Mouse (Mus musculus): ENCODE measurements around the gene Gbgt1.
"Not testable (repeated sequence)": the region's sequence is repeated elsewhere in the genome, so short reads cannot be mapped to it uniquely, and the experiment has no call there.

Gbgt1 gene

DNA sequence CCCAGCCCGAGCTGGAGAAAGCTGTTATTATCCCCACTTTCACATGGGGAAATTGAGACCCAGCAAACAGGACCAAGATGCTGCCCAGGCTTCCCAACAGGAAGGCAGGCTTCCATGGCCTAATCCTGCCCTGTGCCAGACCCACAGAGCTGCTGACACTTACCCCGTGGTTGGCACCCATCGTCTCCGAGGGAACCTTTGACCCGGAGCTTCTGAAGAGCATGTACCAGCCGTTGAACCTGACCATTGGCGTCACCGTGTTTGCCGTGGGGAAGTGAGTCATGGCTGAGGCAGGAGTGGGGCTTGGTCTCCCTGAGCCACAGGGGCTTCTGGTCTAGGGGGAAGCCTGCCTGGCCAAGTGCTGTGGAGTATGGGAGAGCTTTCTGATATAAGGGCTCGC is 6.3 kb downstream of the Gbgt1 start:
- DNase-seq (ENCODE audit: low read depth) = no peak

DNA sequence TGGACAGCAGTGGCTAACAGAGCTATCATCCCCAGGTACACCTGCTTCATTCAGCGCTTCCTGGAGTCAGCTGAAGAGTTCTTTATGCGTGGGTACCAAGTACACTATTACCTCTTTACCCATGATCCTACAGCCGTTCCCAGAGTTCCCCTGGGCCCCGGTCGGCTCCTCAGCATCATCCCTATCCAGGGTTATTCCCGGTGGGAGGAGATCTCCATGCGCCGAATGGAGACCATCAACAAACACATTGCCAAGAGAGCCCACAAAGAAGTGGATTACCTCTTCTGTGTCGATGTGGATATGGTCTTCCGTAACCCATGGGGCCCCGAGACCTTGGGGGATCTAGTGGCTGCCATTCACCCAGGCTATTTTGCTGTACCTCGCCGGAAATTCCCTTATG is 8.0 kb downstream of the Gbgt1 start:
- DNase-seq (ENCODE audit: low read depth) = no peak

DNA sequence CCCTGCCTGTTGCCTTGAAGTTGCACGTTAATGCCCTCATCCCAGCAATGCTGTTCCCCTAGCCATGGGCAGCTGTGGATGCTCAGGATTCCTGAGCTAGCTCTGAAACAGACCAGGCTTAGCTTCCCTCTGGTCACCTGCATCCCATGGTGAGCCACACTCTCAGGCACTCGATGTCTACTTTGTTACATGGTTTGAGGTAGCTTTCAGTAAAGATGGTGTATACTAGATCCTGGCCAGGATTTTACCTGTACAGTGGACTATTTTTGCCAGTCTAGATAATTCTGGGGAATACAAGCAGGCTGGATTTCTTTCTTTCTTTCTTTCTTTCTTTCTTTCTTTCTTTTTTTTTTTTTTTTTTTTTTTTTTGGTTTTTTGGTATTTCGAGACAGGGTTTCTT is 9.1 kb downstream of the Gbgt1 start, which contains the start of gene Gm10134:
Gene Gm10134 (plus strand): TSS at position 301 of the 400 bp plus-strand sequence.
- DNase-seq (ENCODE audit: low read depth) = no peak

DNA sequence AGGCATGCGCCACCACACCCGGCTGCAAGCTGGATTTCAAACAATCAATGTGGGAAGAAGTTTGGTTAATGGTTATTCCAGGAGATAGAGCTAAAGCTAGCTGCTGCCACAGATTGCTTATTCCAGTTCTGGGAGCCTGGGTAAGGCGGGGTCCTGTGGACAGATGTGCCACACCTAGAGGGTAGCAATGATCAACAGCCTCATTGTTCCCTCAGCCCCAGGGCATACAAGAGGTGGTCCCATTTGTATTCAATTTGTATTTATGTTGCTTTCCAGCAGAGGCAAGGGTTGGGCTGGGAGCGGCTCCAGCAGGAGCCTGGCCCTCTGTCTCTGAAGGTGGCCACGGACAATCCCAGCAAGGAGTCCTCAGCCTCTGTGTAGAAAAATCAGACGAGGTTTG is 9.6 kb downstream of the Gbgt1 start:
- no peak for DNase-seq (ENCODE audit: low read depth)

DNA sequence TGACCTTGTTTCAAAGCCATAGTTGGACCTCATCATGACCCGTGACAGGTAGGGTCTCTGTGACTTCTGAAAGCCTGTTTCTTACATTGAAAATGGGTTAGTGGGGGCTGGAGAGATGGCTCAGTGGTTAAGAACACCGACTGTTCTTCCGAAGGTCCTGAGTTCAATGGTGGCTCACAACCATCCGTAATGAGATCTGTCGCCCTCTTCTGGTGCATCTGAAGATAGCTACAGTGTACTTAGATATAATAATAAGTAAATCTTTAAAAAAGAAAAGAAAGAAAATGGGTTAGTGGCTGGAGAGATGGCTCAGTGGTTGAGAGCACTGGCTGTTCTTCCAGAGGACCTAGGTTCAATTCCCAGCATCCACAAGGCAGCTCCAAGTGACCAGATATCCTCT is 14.9 kb downstream of the Gbgt1 start:
- not testable (repeated sequence) for DNase-seq (ENCODE audit: low read depth)

DNA sequence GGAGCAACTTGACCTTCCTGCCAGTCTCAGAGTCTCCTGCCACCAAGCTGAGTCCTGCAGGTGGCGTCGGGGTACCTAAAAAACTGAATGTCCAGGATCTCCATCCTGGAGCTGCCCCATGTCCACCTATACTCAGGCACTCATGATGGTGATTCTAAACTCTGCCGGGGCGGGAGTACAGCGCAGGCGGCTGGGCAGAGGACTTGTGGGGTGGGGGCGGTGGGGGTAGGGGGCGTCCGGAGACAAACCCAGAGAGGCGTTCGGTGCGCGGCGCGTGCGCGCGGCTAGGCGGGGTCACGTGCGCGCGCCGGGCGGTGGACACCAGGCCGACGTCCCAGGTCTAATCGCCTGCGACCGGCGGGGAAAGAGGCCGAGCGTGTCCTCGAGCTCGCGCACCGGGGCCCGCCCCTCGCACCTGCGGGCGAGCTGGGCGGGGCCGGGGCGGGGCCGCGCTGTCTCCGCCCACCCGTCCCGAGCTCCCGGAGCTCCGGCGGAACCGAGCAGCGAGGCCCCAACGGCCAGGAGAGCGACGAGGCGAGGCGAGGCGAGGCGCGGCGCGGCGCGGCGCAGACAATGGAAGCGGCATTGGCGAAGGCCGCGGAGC is 16.2 kb downstream of the Gbgt1 start, which contains the start of gene Ralgds:
Gene Ralgds (plus strand): TSS at position 328 of the 604 bp plus-strand sequence.
- no peak for DNase-seq (ENCODE audit: low read depth)

DNA sequence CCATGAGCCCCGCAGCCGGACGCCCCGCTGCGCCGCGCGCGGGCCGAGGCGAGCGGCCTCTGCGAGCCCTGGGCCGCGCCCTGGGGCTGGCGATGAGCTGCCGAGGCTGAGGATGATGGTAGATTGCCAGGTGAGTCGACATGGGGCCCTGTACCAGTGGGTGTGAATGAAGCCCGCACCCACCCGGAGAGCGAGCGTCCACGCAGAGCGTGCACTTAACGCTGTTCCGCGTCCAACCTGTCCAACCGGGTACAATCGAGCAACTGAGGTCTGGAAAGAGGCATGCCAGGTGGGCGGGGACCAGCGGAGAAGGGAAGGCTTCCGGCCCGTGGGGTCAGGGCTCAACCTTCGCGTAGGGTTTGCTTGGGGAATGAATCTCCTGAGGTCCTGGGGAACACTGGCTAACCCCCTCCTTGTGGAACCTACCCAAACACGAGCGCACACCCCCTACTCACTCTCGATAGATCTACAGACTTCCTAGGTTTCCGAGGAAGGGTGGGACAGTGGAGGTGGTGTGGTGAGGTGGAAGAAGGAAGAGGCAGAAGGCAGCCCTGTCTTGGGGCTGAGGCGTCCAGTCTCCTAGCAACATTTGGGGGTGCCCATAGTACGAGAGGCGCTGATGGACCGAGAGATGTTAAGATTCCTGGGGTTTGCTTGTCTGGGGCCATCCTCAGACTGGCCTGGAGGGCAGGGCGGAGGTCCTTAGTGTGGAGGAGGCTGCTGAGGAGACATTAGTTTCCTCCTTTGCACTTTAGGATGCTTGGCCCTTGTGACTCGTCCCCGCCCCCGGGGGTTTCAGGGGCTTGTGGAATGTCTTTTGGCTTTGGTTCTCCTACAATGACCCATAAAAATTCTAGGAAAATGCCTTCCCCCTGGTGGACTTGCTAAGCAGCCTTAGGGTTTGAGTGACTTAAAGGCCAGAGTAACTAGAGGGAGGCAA is 17.0 kb downstream of the Gbgt1 start:
- DNase-seq (ENCODE audit: low read depth) = no peak

DNA sequence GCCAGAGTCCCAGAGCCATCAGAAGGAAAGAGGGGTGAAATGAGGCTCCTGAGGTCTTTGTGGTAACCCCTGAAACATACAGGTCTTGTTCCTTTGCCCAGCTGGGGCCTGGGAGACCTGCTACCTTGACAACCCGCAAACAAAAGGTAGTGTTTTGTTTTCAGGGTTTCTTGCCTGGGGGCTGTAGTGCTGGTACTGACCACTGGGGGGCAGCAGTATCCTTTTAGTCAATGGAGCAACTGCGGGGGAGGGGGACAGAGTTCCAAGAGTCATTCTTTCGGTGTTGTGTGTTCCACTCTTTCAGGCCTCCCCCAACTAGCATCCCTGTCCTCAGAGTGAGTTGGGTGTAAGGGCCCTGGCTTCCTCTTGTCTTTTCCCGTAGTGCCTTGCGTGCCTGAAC is 17.8 kb downstream of the Gbgt1 start:
- DNase-seq (ENCODE audit: low read depth) = peak; percentile 90

DNA sequence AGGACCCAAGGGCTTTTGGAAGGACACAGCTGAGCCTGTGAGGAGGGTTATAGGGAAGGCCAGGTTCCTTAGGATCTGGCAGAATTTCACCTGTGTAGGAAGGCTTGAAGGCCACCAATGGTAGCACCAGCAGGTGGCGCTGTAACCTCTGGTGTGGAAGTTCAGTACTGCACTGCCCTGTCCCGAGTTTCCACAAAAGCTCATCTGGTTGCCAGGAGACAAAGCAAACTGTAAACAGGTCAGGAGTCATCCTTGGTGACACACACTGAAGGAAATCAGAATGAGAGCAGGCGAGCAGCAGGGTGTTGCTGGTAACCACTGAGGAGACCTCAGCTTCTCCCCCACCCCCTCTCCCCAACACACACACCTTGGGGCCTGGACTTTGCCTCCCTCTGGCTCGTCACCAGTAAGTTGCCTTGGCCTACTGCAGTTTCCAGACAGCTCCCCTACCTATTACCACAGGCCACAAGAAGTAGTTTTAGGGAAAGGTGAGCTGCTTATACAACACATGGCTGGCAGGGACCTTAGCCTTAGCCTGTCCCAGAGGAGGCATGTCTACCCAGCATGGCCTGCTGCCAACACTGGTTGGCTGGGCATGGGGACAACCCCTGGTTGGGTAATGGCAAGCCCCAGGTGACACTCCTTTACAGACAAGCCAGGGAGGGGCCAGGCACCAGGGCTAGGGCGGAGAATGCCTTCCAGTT is 20.7 kb downstream of the Gbgt1 start:
- peak; percentile 92 for DNase-seq (ENCODE audit: low read depth)

DNA sequence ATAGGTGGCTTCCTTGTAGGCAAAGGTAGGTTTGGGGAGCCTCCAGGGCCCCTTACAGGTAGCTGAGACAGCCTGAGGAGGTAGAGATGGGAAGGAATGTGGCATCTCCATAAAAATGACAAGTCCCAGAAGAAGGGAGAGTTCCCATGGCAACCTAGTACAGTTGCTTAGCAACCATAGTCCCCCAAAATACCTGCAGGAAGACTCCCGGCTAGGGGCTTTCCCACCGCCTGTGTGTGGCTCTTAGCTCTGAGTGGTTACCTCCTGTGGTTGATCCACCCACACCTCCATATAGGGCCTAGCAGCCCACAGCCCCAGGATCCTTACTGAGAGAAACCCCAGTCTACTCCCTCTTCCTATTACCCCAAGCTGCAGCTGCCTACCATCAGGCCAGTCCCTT is 21.5 kb downstream of the Gbgt1 start:
- no peak for DNase-seq (ENCODE audit: low read depth)

DNA sequence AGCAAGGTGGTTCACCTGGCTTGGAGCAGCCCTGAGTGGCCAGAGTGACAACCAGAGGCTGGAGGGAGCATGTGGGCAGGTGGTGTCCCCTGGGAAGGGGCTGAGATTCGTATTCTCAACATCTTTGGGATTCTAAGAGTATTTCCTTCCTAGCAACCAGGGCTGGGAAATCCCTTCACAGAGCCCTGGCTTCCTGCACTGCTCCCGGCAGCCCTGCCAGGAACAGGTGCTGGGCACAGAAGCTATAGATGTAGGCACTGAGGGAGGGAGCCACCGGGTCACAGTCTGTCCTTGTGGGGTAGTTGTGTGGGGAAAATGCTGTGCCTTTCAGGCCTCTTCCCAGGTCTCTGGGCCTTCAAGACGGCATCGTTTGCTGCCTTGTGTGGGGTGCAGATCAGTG is 23.9 kb downstream of the Gbgt1 start:
- DNase-seq (ENCODE audit: low read depth) = no peak

DNA sequence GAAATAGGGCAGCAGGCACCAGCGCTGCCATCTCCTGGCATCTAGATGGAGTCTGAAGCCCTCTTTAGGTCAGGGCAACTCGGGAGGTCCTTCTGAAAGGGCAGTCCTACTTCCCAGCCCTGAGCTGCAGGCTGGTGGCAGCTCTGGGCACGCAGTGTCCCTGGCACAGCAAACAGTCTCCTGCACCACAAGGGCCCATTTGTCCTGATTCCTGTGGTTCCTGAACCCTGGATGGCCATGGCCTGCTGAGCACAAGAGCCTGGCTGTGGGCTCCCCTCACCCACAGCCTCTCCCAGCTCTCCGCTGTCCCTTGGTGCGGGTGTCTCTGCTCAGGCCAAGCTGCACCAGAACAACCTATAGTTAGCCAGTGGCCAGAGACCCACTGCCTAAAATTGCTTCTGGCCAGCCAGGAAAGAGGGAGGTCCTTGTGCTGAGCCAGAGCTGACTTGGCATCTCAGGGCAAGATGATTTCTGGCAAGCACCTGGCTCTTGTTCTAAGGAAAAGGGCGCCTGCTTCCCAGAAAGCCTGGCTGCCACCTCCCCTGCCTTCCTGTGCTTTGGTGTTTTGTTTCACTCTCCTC is 25.0 kb downstream of the Gbgt1 start:
- no peak for DNase-seq (ENCODE audit: low read depth)

DNA sequence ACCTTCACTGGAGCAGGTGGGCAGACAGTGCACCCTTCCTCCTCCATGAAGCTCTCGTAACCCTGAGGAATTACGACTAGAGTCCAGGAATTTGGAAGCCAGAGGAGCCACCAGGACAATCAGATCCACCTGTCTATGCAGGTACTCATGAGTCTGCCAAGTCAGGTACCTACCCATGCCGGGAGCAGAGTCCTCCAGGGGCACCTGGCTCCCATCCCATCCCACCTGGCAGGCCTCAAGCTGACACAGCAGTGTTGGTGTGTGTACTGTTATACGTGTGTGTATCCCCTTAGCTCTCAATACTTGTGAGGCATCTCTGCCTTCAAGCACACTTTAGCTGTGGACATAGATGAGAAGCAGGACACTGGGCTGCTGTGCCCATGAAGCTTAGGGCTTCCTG is 25.5 kb downstream of the Gbgt1 start:
- no peak for DNase-seq (ENCODE audit: low read depth)

DNA sequence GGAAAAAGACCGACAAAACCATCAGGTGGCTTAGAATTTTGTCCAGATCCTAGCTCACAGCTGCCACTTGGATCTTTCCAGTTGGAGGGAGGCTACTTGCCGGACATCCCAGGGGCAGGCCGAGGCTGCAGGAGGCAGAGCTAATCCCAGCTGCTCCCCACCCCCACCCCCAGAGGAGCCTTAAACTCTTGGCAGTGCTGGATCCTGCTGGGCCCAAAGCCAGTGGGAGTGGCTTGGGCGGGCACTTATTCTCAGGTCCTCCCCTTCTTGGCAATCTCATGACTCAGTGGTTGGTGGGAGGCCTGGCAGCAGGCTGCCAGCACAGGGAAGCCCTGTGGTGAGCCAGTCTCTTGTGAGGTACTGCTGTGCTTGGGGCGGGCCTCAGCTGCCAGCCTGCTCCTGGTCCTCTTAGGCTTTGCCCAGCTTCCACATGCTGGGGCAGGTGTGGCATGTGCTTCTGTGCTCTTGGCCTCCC is 27.0 kb downstream of the Gbgt1 start:
- no peak for DNase-seq (ENCODE audit: low read depth)

DNA sequence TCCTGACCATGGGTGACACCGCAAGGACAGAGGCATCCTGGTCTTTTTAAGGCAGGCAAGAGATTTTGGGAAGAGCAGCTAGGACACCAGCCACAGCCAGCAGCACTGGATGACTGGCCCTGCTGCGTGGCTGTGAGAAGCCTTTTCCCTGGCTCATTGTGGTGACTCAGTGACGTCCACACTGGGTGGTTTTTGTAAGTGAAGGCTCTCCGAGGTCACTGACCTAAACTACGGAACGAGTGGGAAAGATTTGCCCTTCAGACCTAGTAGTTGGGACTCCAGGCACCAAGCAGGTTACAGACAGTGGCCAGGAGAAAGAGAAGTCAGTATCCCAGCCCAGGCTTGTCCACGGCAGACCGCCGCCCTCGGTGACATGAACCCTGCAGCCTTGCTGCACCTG is 27.7 kb downstream of the Gbgt1 start:
- DNase-seq (ENCODE audit: low read depth) = no peak

DNA sequence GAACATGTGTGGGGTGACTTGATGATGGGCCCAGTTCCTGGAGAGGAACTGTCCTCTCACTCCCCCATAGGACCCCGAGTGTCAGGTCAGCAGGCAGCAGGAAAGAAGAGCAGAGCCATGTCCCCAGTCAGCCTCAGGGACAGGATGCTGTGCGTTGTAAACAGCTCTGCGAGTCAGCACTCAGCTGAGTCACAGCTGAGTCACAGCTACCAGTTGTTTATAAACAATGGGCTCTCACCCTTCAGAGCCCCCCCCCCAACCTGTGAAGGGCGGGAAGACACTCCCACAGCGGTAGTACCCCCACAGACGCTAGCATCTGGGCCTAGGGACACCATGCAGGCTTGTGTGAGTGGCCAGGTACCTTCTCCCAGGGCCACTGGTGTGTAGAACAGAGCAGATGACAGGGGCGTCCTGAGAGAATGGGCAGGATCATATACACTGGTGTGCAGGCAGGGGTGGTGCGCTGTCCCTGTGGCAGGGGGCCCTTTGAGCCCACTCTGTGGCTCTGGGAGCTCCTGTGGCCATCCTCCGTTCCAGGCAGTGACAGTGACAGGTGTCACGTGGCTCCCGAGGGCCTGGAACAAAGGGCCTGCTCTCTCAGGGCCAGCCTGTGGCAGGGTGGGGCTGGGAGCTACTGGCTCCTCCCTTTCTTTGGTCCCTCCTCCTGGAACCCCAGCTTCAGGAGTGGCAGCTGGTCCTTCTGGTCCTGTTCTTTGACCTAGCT is 28.7 kb downstream of the Gbgt1 start:
- DNase-seq (ENCODE audit: low read depth) = no peak

DNA sequence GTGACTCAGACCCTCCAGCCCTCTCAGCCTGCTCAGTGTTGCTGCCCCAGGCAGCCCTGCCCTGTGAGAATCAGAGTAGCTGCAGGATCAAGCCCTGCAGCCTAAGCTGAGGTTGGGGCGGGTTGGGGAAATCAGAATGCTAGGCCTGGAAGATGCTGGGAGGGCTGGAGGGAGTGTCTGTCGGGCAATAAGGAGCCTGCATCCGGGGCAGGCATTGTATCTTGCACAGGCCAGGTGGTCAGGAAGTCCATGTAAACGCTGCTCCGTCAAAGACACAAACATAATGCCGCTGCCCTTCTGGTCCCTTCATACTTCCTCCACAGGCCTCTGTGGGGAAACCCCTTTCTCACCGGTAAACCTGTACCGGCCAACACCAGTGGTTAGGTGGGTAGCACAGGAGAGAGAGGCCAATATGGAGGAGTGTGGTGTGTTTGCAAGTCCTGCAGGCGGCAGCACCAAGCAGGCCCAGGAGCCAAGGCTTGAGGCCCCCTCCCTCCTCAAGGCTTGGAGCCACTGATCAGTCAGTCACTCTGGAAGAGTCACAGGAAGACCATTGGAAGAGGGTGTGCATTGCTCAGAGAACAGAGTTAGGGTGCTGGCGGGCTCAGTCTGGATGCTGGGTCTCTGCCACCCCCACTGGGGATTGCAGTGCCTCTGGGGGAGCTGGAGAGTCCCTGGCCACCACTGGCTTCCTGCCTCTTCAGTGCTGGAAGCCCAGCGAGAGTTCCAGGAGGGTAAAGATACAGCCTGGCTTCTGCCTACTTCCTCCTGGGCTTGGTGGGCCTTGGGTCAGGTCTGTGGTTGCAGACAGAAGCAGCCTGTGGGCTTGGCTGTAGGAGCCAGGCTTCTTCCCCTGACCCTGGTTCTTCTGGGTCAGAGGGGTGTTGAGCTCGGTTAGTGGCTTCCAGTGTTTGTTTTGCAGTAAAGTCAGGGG is 29.5 kb downstream of the Gbgt1 start:
- DNase-seq (ENCODE audit: low read depth) = no peak

DNA sequence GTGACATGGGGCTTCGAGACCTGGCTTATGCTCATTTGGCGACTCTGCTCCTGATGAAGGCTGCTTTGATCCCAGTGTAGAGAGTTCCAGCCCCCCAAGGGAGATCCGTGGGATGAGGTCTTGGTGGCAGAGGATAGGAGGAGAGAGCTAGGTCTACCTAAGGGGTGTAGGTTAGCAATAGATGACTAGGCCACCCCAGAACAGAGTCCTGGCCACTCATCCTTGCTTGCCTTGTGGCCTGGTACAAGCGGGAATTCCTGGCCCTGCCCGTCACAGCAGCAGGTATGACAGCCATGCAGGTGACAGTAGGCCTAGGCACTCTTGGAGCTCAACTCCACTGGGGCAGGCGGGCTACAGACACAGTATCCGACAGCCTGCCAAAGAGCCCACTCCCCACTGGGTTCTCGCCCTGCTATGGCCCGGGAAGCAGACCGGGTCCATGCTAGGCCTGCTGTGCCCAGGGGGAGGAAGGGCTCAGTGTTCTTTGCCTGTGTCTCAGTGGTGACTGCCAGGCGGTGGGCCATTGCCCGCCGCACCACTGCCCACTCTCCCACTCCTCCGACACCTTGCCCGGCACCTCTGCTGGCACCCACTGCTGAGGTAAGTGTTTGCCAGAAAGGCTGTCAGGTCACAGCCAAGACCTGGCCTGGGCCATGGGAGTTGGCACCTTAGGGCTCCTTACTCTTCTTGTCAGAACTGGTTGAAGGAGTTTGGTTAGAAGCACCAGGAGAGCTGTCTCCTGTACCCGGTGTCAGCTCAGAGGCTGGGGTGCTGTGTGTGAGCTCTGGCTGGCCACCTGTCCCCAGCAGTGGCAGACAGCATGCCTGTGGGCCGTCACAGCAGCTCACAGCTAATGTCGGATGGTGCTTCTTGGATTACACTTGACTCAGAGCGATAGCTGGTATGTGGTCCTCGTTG is 31.0 kb downstream of the Gbgt1 start:
- no peak for DNase-seq (ENCODE audit: low read depth)

DNA sequence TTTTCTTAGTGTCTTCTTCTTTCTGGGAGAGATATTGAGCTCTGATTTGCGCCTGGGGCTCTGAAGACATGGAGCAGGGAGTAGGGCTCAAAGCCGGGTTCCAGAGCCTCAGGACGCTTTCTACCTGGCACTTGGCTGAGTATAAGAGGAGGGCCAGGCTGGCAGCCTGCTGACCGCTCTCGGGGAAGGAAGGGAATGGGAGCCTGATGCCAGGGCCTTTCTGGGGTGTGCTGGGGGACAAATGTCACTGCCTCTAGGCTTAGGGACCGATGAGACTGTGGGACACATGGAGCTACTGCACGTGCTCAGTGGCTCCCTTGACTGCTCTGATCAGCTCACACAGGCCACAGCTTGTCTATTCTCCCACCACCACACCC is 31.7 kb downstream of the Gbgt1 start:
- no peak for DNase-seq (ENCODE audit: low read depth)
